Mouse (Mus musculus): ENCODE data around the gene Grid1. TPM values are rescaled to one million over a fixed set of nuclear protein-coding genes. Genes with fewer than 3 reads are reported as not detected.

Grid1 gene
- polyA plus RNA-seq, 1 experiment, result not detected

DNA sequence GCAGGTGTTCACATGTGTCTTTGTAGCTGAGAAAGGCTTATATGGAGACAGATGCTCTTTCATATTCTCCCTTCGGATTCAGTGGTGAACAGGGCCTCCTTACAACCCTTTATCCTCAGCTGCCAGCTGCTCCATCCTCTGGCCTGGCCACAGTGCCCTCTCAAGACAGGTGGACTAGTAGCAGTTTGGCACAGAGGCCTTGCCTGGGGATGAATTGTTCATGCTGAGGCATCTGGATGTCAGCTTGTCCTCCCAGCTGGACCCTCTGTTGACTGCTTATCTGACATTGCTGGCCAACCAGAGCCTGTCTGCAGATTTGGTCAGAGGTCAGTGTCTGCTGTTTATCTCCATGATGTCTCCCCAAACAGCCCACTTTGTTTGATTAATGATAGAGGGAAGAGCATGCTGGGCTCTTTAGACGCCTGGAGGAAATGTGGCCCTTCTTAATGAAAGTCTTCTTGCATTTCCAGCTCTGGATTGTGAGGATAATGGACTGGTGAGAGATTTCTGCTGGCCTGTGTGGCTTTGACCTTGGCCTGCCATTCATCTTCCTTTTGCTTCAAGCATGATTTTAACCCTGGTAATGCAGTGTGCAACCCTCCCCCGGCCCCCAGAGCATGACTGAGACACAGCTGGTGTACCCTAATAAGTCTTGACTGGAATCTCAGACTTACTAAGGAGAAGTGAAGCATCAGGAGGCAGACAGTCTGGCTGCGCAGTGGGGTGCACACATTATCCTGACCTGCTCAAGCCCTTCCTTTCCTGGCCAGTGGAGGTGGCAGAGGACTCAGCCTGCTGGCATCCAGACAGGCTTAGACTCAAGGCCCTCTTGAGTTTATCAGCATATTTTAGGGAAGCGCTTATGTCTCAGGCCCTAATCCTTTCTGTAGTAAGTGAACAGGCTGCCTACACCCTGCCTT lies 493.7 kb downstream of the Grid1 start:
- H3K4me1 ChIP-seq (ENCODE audit: control insufficient read depth, insufficient read depth, insufficient read length, low read length), result no peaks in the 10 kb centered on the region
- H3K27ac ChIP-seq (replicated peaks; ENCODE audit: low read depth, low read length), result no peak overlapping the region
- no peak overlapping the region for H3K4me3 ChIP-seq (ENCODE audit: insufficient read depth, low read depth, low read length)

DNA sequence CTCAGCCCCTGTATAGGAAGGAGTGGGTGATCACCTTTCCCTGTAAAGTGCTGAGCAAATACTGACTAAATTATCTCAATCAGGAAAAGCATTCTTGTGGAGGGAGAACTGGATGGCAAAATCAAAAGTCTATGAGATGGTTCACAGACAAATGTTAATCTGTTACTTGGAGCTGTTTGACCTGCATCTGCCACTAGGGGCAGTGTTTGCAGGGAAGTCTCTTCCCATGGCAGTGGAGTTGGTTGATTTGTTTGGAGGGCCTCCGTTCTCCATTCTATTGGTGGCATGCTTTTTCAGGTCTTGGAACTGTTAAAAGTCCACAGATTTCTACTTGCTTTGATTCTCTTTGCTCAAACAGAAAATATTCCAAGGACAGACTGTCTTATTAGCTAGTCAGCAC lies 506.4 kb downstream of the Grid1 start:
- Histone ChIP-seq H3K27ac (replicated peaks; ENCODE audit: low read depth, low read length) (no peak overlapping the region), H3K4me1 (ENCODE audit: control insufficient read depth, insufficient read depth, insufficient read length, low read length) (no peaks in the 10 kb centered on the region), H3K4me3 (ENCODE audit: insufficient read depth, low read depth, low read length) (no peak overlapping the region)

DNA sequence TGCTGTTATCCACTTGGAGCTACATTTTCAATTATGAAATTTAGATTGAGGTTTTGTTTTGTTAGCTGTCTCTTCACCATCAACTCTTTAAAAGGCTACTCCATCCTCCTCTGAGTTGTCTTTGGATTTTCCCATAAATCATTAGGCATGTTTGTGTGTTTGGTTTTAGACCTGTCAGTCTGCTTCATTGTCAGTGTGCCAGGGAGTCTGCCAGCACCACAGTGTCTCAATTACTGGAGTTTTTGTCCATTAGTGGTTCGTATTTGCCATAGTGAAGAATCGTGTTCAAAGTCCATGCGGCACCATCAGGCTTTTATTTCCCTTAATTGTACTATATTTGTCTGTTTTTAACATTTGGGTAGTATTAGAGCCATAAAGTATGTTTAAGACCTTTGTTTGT lies 516.7 kb downstream of the Grid1 start:
- H3K4me1 ChIP-seq (ENCODE audit: control insufficient read depth, insufficient read depth, insufficient read length, low read length), result no peaks in the 10 kb centered on the region
- no peak overlapping the region for H3K4me3 ChIP-seq (ENCODE audit: insufficient read depth, low read depth, low read length)
- no peak overlapping the region for H3K27ac ChIP-seq (replicated peaks; ENCODE audit: low read depth, low read length)

DNA sequence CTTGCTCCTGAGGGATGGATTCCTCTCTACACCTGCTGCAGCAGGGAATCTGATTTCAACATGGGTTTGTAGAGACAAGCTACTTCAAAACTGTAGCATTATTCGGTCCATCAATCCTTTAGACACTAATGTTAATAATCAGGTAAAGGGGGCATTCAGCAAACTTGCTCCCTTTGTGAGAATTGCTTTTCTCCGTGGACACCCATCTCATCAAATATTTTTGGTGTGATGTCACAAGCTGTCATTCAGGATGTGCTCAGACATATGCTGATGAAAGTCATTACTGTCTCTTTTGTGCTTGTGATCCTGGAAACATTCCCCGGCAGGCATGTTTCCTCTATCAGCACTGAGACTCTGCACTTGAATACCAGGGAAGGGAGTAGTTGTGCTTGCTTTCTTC lies 536.1 kb downstream of the Grid1 start:
- H3K4me3 ChIP-seq (ENCODE audit: insufficient read depth, low read depth, low read length), result no peak overlapping the region
- H3K4me1 ChIP-seq (ENCODE audit: control insufficient read depth, insufficient read depth, insufficient read length, low read length), result no peaks in the 10 kb centered on the region
- no peak overlapping the region for H3K27ac ChIP-seq (replicated peaks; ENCODE audit: low read depth, low read length)

DNA sequence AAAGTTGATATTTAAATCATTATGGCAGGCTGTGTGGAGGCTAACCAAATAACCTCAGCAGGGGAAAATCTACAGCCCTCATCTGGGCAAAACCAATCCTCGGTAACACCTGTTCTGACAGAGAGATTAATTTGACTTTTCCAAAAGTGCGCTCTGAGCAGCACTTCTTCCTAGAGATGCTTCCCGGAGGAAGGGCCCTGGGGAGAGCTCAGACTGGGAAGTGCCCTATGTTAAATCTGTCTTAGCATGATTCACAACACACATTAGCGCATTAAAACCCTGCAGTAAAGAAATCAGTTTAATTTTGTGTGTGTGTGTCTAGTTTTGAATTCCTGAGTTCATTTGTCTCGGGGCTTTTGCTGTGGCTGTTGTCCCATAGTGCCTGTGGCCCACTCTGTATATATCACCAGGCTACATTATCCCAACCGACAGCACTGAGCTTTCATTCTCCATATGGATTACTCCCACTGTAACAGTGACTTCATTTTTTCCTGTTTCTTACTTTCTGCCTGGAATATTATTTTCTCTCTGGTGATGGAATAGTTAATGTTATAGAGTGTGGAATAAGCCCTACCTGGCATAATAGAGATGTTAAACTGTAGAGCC lies 536.7 kb downstream of the Grid1 start:
- no peak overlapping the region for H3K27ac ChIP-seq (replicated peaks; ENCODE audit: low read depth, low read length)
- H3K4me3 ChIP-seq (ENCODE audit: insufficient read depth, low read depth, low read length), result no peak overlapping the region
- H3K4me1 ChIP-seq (ENCODE audit: control insufficient read depth, insufficient read depth, insufficient read length, low read length), result no peaks in the 10 kb centered on the region

DNA sequence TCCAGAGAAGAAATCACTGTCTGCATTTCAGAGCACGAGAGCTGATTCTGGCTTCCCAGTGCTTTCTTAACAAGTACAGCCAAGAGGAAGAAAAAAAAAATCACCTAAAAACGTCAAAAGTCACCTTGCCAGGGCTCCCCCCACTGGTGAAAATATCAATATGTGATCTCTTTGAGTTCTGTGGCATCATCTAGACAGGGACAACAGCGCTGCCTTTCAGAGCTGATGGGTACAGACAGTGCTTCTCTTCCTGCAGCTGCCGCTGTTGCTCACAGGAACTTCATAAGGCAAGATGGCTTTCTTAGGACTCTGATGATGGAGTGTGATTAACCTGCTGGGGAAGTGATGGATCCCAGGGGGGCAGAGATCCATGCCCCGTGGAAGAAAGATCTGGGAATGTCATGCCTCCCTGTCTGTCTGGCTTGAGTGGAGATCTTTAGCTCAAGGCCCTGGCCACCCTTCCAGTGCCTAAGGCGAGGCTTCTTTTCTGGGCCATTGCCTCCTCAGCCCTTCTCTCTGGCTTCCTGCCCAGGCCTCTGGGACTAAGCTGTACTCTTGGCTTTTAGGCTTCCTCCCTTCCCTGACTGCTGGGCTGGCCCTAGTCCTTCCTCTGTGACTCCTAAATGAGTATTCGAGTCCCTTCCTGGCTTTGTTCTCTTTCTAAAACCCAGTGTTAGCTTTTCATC lies 538.4 kb downstream of the Grid1 start:
- Histone ChIP-seq H3K4me1 (ENCODE audit: control insufficient read depth, insufficient read depth, insufficient read length, low read length) (no peaks in the 10 kb centered on the region), H3K4me3 (ENCODE audit: insufficient read depth, low read depth, low read length) (no peak overlapping the region), H3K27ac (replicated peaks; ENCODE audit: low read depth, low read length) (no peak overlapping the region)

DNA sequence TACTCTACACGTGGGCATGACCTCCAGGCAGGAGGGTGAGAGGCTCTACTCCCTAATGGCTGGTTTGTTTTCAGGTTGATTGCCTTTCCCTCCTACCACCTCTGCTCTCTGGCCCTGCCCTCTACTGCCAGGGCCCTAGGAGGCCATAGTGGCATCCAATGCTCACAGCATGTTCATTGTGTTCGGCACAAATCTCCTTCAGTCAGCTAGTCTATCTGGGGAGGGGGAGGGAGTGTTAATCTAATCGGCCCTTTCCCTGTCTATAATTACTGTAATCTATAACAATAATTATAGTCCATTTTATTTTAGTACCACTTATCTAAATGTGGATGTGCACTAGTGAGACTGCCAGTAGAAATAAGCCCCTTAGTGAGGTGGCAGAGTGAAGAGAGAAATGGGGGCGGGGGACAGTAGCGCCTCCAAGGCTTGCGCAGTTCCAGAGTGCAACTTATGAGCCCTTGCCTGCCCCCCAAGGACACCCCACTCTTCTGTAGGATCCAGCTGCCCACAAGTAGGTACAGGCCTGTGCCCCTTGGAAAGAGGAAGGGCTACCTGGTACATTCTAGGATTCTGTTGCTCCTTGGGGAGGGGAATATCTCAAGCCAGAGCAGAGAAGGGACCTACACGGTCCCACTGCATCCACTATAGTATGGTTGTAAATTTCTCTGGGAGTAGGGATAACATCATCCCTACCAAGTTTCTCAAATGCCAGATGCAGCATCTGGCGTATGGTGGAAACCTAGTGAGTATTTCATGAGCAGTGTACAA lies 545.5 kb downstream of the Grid1 start:
- no peak overlapping the region for H3K27ac ChIP-seq (replicated peaks; ENCODE audit: low read depth, low read length)
- no peak overlapping the region for H3K4me3 ChIP-seq (ENCODE audit: insufficient read depth, low read depth, low read length)
- no peaks in the 10 kb centered on the region for H3K4me1 ChIP-seq (ENCODE audit: control insufficient read depth, insufficient read depth, insufficient read length, low read length)

DNA sequence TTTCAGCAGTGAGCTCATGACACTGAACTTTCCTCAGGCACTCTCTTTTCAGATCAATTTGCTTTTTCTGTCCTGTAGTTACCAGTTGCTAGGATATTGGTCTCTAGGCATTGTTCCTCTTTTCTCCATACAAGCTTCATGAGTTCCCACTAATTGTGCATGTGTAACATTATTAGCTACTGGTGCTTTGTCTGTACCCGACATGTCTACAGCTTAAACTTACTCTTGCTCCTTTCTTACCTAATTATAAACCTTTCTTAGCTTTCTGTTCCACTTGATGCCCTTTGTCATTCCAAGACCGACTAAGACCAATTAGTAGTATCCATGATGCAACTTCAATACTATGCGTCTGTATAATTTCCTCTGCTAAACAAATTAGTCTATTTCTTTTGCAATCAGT lies 554.5 kb downstream of the Grid1 start:
- Histone ChIP-seq H3K4me1 (ENCODE audit: control insufficient read depth, insufficient read depth, insufficient read length, low read length) (no peaks in the 10 kb centered on the region), H3K4me3 (ENCODE audit: insufficient read depth, low read depth, low read length) (no peak overlapping the region), H3K27ac (replicated peaks; ENCODE audit: low read depth, low read length) (no peak overlapping the region)

DNA sequence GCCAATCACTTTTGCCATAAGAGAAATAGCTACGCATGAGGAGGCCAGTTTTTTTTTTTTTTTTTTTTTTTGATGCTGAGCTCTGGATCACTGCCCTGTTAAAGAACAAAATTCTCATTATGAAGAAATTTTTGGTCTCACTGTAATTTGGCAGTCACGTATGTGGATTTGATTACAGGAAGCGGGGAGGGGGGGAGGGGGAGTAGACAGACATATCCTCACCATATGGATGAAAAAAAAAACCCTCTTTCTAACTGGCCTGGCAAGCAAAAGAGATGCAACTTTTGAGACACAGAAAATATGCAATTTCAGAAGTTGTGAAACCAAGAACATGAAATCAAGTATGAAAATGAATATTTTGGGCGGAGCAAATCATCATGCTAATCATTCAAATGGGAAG lies 573.7 kb downstream of the Grid1 start:
- H3K4me3 ChIP-seq (ENCODE audit: insufficient read depth, low read depth, low read length), result no peak overlapping the region
- H3K4me1 ChIP-seq (ENCODE audit: control insufficient read depth, insufficient read depth, insufficient read length, low read length), result no peaks in the 10 kb centered on the region
- H3K27ac ChIP-seq (replicated peaks; ENCODE audit: low read depth, low read length), result no peak overlapping the region

DNA sequence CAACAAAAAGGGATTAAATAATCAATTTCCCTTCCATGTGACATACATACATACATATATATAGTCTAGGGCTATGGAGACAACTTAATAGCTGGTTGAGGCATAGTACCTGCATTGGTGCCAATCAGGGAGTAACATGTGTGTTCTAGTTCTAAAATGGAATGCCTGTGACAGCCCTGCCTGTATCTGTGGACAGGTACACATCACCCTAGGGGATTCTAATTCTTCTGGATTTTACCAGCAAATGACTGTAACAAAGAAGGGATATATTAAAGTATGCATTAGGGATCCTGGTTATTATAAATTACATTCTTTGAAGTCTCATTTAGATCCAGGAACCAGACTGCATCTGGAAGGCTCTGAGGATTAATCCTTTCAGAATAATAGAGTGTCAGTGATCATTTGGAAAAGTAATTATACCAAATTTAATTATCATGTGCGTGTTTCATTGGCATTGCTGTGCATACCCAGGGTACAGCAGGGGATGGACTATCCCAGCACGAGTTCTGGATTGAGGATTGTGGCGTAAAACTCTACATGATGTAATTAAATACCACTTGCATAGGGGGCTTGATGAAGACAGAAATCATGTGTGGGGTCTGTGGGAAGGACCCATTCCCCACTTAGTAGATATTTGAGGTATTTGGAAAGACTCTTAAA lies 584.5 kb downstream of the Grid1 start:
- Histone ChIP-seq H3K27ac (replicated peaks; ENCODE audit: low read depth, low read length) (no peak overlapping the region), H3K4me3 (ENCODE audit: insufficient read depth, low read depth, low read length) (no peak overlapping the region), H3K4me1 (ENCODE audit: control insufficient read depth, insufficient read depth, insufficient read length, low read length) (no peaks in the 10 kb centered on the region)

DNA sequence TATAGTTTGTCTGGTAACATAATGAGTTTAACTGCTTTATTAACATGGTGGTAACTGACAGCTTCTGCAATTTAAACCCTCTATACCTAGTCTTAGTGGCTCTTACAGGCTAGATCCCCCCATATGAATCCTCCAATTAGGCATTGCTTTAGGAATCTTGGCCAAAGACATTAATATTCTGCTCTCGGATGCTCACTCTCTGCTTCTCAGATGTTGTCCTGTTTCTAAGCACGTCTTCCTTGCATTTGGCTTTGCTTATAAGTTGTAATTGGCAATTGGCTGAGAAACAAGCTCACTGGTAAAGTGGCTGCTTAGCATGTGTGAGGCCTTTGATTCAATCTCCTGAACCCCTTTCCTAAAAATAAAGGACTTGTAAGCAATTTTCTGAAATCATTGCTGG lies 610.4 kb downstream of the Grid1 start:
- Histone ChIP-seq H3K4me1 (ENCODE audit: control insufficient read depth, insufficient read depth, insufficient read length, low read length) (no peaks in the 10 kb centered on the region), H3K4me3 (ENCODE audit: insufficient read depth, low read depth, low read length) (no peak overlapping the region), H3K27ac (replicated peaks; ENCODE audit: low read depth, low read length) (no peak overlapping the region)

DNA sequence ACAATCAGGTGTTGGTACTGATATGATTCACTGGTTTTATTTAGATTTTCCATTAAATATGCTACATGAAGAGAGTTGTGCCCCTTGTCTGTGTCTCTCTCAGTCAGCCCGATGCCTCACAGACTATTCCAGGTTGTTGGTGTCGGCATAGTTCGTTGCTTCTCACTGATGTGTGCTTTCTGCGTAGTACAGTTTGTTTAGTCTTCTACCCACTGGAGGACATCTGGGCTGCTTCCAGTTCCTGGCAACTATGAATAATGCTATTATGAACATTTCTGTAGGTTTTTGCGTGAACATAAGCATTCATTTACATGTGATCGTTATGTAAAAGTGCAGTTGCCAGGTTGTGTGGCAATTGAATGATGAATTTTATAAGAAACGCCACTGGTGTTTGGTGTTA lies 633.8 kb downstream of the Grid1 start:
- H3K27ac ChIP-seq (replicated peaks; ENCODE audit: low read depth, low read length), result no peak overlapping the region
- H3K4me1 ChIP-seq (ENCODE audit: control insufficient read depth, insufficient read depth, insufficient read length, low read length), result no peaks in the 10 kb centered on the region
- no peak overlapping the region for H3K4me3 ChIP-seq (ENCODE audit: insufficient read depth, low read depth, low read length)

DNA sequence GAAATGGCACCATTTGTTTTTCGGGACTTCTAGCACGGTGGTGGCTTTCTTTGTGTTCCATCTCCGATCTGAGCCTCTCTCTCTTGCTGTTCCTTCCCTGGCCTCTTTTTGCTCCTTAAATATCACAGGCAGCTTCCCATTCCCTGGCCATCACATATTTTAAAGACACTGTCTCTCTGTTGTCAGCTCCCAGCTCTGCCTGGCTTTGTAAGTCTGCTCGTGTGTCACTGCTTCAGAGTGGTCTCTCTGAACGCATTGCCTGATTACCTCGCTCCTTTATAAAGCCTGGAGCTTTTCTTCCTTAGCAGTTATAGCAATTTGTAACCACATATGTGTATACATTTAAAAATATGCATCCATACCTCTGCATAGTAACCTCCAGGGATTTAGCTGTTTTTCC lies 648.3 kb downstream of the Grid1 start:
- Histone ChIP-seq H3K4me1 (ENCODE audit: control insufficient read depth, insufficient read depth, insufficient read length, low read length) (no peaks in the 10 kb centered on the region), H3K27ac (replicated peaks; ENCODE audit: low read depth, low read length) (no peak overlapping the region), H3K4me3 (ENCODE audit: insufficient read depth, low read depth, low read length) (no peak overlapping the region)

DNA sequence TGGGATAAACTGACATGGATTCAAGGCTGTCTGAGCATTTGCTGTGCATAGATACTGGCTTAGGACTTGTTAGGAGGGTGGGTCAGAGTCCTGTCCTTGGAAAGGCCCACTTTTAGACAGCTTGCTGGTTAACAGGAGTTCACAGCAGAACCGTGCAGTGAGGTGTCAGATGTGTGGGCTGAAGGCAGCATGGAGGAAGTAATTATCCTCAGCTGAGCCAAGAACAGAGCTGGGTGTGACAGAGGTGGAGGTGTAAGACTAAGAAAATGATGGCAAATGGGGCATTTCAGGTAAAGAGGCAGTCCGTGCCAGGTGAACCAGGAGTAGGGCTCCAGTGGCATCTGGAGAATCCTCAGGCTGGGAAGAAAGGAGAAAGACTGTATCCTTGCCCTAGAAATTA lies 666.1 kb downstream of the Grid1 start:
- H3K4me3 ChIP-seq (ENCODE audit: insufficient read depth, low read depth, low read length), result no peak overlapping the region
- no peak overlapping the region for H3K27ac ChIP-seq (replicated peaks; ENCODE audit: low read depth, low read length)
- no peaks in the 10 kb centered on the region for H3K4me1 ChIP-seq (ENCODE audit: control insufficient read depth, insufficient read depth, insufficient read length, low read length)

DNA sequence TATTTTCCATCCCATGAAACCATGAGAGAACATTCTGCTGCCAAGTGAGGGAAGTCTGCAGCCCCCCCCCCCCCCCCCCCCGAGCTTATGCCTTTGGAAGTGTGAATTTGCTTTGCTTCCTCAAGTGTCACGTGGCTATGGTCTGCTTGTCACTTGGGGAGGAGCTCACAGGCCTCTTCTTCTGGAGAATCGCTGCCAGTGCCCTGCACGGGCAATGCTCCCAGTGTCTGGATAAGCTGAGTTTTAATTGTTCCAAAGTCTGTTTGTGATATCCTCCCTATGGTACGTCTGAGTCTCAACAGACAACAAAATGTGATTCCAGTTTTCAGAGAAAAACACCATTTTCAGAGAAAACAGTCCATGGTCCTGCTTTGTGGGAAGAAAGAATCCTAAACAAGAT lies 682.4 kb downstream of the Grid1 start:
- no peaks in the 10 kb centered on the region for H3K4me1 ChIP-seq (ENCODE audit: control insufficient read depth, insufficient read depth, insufficient read length, low read length)

More for the DNA sequence above, 682.4 kb downstream of the Grid1 start:
- Histone ChIP-seq H3K4me3 (ENCODE audit: insufficient read depth, low read depth, low read length) (no peak overlapping the region), H3K27ac (replicated peaks; ENCODE audit: low read depth, low read length) (no peak overlapping the region)

All from brown adipose tissue, adult 24 weeks (tissue).